Mouse (Mus musculus): ENCODE results near the gene Gigyf2. TPM values are rescaled to one million over a fixed set of nuclear protein-coding genes. Genes with fewer than 3 reads are reported as not detected.

Gigyf2 gene
- polyA plus RNA-seq, 1 experiment from 2014 or later, result 69.4 TPM

DNA sequence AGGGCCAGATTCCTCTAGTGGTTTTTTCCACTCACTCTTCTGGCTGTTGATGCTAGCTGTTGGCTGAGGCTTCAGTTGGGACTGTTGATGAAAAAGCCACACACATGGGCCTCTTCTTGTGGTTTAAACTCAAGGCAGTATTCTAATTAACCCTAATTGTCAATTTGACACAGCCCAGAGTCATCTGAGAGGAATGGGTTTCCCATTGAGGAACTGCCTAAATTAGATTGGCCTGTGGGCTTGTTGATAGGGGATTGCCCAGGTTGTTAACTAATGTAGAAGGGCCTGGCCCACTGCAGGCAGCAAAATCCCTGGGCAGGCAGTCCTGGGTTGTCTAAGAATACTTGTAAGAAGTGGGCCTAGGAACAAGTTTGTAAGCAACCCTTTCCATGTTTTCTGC is 2.1 kb upstream of the Gigyf2 start:
- no peaks in the 10 kb centered on the region for H3K27me3 ChIP-seq
- no peak for ATAC-seq (ENCODE audit: low read depth)

DNA sequence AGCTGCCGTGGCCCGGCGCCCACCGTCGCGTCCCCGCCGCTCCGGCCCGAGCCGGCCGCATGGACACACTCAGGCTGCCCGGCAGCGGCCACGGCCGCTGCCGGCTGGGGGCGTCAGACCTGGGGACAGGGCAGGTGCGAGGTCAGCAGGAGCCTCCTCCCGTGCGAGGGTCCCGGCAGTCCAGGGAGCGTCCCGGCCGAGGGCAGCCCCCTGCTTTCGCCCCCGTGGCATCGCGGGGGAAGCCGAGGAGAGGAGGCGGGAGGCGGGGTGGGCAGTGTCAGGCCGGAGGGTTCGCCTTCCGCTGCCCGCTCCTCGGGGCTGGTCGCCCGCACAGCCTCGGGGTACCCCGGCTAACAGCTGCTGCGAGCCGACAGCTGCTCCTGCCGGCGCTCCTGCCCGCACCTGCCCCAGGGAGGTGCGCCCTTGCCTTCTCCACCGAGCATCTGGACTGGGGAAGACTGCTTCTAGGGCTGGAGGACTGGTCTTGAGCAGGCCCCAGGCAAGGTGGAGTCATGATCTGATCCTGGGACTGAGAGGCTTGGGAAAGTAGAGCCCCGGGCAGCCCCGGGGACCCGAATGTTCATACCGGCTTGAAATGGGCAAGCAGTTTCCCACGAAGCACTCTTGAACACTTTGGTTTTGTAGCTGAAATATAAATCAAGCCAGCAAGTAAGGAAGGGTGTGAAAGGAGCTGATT is 515 bp downstream of the Gigyf2 start:
- Histone ChIP-seq H3K4me2 (peak overlapping the region; percentile 73), H3K36me3 (no peaks in the 10 kb centered on the region), H3K4me1 (replicated peaks) (peaks cover 23% of the 10 kb centered on the region), H3K9me3 (peaks cover under 1% of the 10 kb centered on the region; the same call in 1 of the 2 replicates), H3K4me3 (peak overlapping the region; percentile 95), H3K9ac (peak overlapping the region; percentile 99), H3K27ac (replicated peaks) (peak overlapping the region; percentile 96), H3K27me3 (no peaks in the 10 kb centered on the region)
- WGBS, result under 1% methylated on average over 53 of the region's 53 CpGs
- peak; percentile 73 for ATAC-seq (ENCODE audit: low read depth)

More for the DNA sequence above, 2.1 kb upstream of the Gigyf2 start:
- Histone ChIP-seq H3K4me1 (replicated peaks) (peaks cover 15% of the 10 kb centered on the region), H3K9ac (no peak overlapping the region), H3K36me3 (no peaks in the 10 kb centered on the region; the same call in 1 of the 2 replicates), H3K4me3 (no peak overlapping the region), H3K27ac (replicated peaks) (no peak overlapping the region), H3K4me2 (no peak overlapping the region), H3K9me3 (peaks cover 23% of the 10 kb centered on the region)

DNA sequence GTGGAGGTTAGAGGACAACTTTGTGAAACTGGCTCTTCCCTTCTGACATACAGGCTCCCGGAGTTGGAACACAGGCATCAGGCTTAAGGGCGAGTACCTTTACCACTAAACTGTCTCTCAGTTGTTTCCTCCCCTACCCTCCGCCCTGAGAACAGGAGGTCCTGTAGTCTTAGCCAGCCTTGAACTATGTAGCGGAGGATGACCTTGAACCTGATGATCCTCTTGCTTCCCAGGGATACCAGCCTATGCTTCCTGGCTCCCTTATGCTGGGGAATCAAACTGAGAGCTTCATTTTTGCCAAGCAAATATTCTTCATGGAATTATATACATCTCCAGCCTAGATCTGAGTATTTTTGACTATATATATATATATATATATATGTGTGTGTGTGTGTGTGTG is 5.0 kb downstream of the Gigyf2 start:
- Histone ChIP-seq H3K27me3 (no peaks in the 10 kb centered on the region), H3K4me2 (no peak overlapping the region), H3K4me1 (replicated peaks) (peaks cover 23% of the 10 kb centered on the region), H3K36me3 (peaks cover 30% of the 10 kb centered on the region), H3K4me3 (no peak overlapping the region), H3K27ac (replicated peaks) (no peak overlapping the region), H3K9ac (no peak overlapping the region), H3K9me3 (no peaks in the 10 kb centered on the region)
- 97% methylated on average over 4 of the region's 4 CpGs for WGBS
- ATAC-seq (ENCODE audit: low read depth), result no peak

DNA sequence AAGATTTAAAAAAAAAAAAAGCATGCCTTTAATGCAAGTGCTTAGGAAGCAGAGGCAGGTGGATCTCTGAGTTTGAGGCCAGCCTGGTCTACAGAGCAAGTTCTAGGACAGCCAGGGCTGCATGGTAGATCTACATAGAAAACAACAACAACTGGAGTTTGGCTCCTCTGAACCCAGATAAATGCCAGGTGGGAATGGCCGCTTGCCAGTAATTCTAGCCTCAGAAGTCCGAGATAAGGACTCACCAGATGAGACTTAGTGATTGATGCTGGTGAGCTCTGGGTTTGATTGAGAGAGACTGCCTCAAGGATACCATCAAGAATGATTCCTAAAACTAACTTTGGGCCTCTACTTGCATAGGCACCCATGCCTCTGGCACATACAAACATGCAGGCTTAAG is 23.8 kb downstream of the Gigyf2 start:
- no peak overlapping the region for H3K4me3 ChIP-seq
- no peak overlapping the region for H3K27ac ChIP-seq (replicated peaks)
- no peaks in the 10 kb centered on the region for H3K27me3 ChIP-seq
- H3K9me3 ChIP-seq, result no peaks in the 10 kb centered on the region
- ATAC-seq (ENCODE audit: low read depth), result no peak
- 92% methylated on average over 2 of the region's 2 CpGs for WGBS
- H3K4me2 ChIP-seq, result no peak overlapping the region
- no peaks in the 10 kb centered on the region for H3K4me1 ChIP-seq (replicated peaks)
- no peak overlapping the region for H3K9ac ChIP-seq
- peaks cover 18% of the 10 kb centered on the region; the same call in 1 of the 2 replicates for H3K36me3 ChIP-seq

DNA sequence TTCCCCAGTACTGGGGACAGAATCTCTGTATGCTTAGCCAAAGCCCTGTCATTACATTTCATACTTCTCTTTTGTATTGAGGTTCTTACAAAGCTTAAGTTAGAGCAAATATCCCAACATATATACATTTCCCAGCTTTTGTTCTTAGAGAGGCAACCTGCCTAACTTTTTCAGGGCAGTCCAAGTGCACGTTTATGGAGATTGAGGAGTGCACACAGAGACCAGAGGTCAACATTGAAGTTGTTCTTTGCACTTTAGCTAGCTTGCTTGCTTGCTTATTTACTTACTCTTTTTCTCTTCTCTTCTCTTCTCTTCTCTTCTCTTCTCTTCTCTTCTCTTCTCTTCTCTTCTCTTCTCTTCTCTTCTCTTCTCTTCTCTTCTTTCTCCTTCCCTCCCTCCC is 33.5 kb downstream of the Gigyf2 start:
- no peak overlapping the region for H3K9ac ChIP-seq
- ATAC-seq (ENCODE audit: low read depth), result no peak
- H3K9me3 ChIP-seq, result no peaks in the 10 kb centered on the region
- no peak overlapping the region for H3K4me2 ChIP-seq
- peaks cover 13% of the 10 kb centered on the region for H3K36me3 ChIP-seq
- H3K4me3 ChIP-seq, result no peak overlapping the region
- no peak overlapping the region for H3K27ac ChIP-seq (replicated peaks)
- WGBS, result 62% methylated on average over 1 of the region's 1 CpGs
- H3K27me3 ChIP-seq, result no peaks in the 10 kb centered on the region
- H3K4me1 ChIP-seq (replicated peaks), result no peaks in the 10 kb centered on the region

DNA sequence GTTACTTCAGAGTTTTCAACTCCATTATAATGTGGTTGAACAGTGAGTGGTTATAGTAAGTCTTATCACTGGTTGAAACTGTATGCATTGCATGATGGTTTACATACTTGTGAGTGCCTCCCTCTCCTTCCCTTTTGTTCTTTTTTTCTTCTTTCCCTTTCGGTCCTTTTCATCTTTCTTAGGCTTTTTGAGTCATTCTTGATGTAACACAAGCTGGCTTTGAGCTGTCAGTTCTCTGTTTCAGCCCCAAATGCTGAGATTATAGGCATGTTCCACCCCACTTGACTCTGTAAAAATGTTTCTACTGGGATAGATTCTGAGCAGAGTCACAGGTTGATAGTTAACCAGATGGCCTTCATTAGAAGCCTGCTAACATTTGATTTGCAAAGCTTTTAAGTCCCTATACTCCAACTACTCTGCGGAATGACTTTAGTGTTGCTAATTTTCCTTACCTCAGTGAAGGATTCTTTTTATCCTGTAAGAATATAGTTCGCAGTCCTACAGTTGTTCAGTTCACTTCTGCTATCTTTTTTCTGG is 51.3 kb downstream of the Gigyf2 start:
- H3K9ac ChIP-seq, result no peak overlapping the region
- H3K27me3 ChIP-seq, result no peaks in the 10 kb centered on the region
- H3K4me1 ChIP-seq (replicated peaks), result no peaks in the 10 kb centered on the region
- no peaks in the 10 kb centered on the region for H3K9me3 ChIP-seq
- no peak overlapping the region for H3K27ac ChIP-seq (replicated peaks)
- no peak for ATAC-seq (ENCODE audit: low read depth)
- no peak overlapping the region for H3K4me3 ChIP-seq
- no peak overlapping the region for H3K4me2 ChIP-seq
- peaks cover 39% of the 10 kb centered on the region for H3K36me3 ChIP-seq
- WGBS, result 86% methylated on average over 3 of the region's 3 CpGs

DNA sequence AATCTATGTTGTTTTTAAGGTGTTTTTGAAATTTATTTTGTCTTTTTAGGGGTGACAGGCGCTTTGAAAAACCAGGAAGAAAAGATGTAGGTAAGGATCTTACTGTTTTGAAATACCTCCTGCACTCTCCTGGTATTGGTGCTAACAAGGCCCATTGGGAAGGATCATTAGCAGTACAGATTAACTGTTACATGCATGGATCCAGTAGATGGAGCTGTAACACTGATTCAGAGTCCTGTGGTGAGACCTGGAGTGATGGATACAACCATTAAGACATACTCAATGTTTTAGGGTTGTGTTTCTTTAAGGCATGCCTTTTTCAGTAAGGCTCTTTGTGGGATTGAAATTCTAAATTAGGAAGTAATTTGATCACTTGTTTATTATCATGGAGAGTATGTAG is 53.1 kb downstream of the Gigyf2 start:
- Histone ChIP-seq H3K9ac (no peak overlapping the region), H3K4me2 (no peak overlapping the region), H3K27me3 (no peaks in the 10 kb centered on the region), H3K4me3 (no peak overlapping the region), H3K9me3 (no peaks in the 10 kb centered on the region), H3K4me1 (replicated peaks) (no peaks in the 10 kb centered on the region), H3K27ac (replicated peaks) (no peak overlapping the region), H3K36me3 (peaks cover 29% of the 10 kb centered on the region)
- WGBS, result 88% methylated on average over 1 of the region's 1 CpGs
- no peak for ATAC-seq (ENCODE audit: low read depth)

DNA sequence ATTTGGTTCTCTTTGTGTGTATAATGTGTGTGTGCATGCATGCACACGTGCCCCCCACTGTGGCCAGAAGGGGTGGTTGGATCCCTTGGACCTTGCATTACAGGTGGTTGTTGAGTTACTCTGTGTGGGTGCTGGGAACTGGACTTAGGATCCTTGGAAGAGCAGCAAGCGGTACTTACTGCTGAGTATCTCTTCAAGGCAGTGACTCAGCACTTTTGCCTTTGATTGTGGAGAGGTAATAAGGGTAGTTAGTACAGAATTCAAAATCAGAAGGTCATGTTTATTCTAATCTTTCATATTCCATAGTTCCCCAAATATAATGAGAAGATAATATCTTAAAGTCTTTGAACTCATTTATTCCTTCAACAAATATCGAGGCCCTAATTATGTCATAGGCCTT is 54.4 kb downstream of the Gigyf2 start:
- 95% methylated on average over 3 of the region's 3 CpGs for WGBS
- ATAC-seq (ENCODE audit: low read depth), result no peak
- Histone ChIP-seq H3K9me3 (no peaks in the 10 kb centered on the region), H3K4me3 (no peak overlapping the region), H3K27ac (replicated peaks) (no peak overlapping the region), H3K4me2 (no peak overlapping the region), H3K4me1 (replicated peaks) (no peaks in the 10 kb centered on the region), H3K9ac (no peak overlapping the region), H3K27me3 (no peaks in the 10 kb centered on the region), H3K36me3 (peaks cover 27% of the 10 kb centered on the region)

DNA sequence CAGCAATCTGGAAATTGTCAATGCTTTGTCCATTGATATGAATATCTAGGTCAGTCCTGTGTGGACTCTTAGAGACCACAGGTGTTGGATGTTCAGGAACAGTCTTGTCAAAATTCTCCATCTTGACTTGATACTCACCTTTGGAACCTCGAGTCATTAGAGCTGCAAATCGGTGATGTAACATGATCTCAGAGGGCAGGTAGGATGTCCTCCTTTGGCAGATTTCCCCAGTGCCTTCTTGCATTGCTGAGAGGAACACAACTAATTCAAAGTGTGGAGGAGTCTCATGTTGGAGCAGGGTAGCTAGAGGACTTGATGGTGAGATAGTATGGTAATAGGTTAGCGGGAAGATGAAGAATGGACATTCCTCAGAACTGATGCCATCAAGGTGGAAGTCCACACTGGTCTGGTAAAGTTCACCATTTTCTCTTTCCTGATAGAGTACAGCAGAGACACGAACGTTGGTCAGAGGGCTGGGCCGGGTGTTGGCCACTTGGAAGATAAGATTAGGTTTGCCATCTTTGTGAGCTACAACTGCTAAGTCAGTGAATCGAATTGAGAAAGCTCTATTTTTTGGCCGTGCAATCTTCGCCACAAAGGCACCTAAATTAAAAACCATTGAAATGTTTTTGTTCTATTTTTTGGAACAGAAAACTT is 59.8 kb downstream of the Gigyf2 start:
- Histone ChIP-seq H3K27ac (replicated peaks) (no peak overlapping the region), H3K36me3 (peaks cover 32% of the 10 kb centered on the region), H3K4me1 (replicated peaks) (no peaks in the 10 kb centered on the region), H3K27me3 (no peaks in the 10 kb centered on the region), H3K9ac (no peak overlapping the region), H3K4me3 (no peak overlapping the region), H3K4me2 (no peak overlapping the region), H3K9me3 (no peaks in the 10 kb centered on the region)
- WGBS, result 94% methylated on average over 9 of the region's 9 CpGs
- ATAC-seq (ENCODE audit: low read depth), result no peak

DNA sequence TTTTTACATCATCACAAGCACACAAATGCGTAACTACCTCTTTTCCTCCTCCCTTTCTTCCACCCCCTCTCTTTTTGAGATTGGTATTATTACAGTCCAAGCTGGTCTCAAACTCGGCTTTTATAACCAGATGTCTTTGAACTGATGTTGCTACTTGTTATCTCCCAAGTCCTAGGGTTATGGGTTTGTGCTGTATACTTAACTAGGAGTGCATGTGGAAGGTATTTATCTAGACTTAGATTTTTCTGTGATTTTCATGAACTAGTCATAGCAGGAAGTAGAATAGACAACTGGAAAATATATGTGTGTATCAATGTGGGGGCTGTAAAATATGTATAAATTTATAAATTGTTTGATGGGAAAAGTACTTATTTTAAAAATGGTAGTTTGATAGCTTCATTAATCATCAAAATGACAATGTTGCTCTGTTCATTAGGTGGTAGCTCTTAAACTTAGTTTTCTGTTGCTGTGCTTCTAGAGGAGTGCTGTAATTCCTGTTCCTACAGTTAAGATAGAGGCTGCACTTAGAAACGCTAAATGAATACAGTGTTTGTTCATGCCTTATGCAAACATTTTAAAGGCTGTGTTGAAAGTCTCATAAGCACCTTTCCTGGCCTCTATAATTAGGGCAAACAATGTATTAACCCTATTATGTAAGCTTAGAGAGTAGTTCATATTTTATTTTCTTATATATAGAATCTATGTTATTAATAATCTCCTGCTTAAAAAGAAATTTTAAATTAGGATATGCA is 66.8 kb downstream of the Gigyf2 start:
- H3K4me3 ChIP-seq, result no peak overlapping the region
- WGBS, result 95% methylated on average over 3 of the region's 3 CpGs
- no peak overlapping the region for H3K4me2 ChIP-seq

DNA sequence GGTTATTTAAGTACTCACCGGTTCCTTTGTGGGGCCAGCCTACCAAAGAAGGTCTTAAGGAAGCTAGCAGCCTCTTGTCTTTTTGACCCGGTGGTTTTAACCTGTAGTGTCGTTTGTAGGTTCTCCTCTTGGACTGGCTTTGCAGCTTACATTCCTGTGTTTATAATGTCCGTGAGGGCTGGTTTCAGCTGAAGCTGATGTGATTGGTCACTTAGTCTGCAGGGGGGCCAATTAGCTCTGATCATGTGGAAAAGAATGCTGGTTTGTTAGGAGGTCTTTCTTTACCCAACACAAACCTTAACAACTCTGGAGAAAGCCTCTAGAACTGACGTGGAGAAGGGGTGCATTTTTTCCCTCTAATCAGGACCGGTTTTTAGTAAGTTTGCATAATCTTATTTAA is 67.8 kb downstream of the Gigyf2 start, which contains the start of gene Kcnj13:
Kcnj13 (minus strand) TSS at position 136 of the 400 bp plus-strand sequence.
- no peak within 1 kb of the TSS for H3K4me2 ChIP-seq
- H3K9ac ChIP-seq, result no peak within 1 kb of the TSS
- H3K4me1 ChIP-seq (replicated peaks), result no peaks in the 10 kb centered on the region
- ATAC-seq (ENCODE audit: low read depth), result no peak
- no peaks in the 10 kb centered on the region for H3K27me3 ChIP-seq
- H3K27ac ChIP-seq (replicated peaks), result no peak within 1 kb of the TSS
- H3K9me3 ChIP-seq, result no peaks in the 10 kb centered on the region
- H3K36me3 ChIP-seq, result peaks cover 21% of the 10 kb centered on the region
- H3K4me3 ChIP-seq, result no peak within 1 kb of the TSS
- WGBS, result 34% methylated on average over 6 of the region's 6 CpGs

More for the DNA sequence above, 66.8 kb downstream of the Gigyf2 start:
- no peak for ATAC-seq (ENCODE audit: low read depth)
- Histone ChIP-seq H3K27me3 (no peaks in the 10 kb centered on the region), H3K9ac (no peak overlapping the region), H3K27ac (replicated peaks) (no peak overlapping the region), H3K36me3 (peaks cover 27% of the 10 kb centered on the region), H3K9me3 (no peaks in the 10 kb centered on the region), H3K4me1 (replicated peaks) (no peaks in the 10 kb centered on the region)
